Mouse (Mus musculus) forebrain, embryonic 15.5 days (tissue): ENCODE measurements around the gene Hilpda. TPM values are rescaled to one million over a fixed set of nuclear protein-coding genes. Genes with fewer than 3 reads are reported as not detected.

Experiments
- ATAC-seq: fragments of 200-750 bp; cut with Nextera tagmentation; replicated peaks from 2 replicates; pipeline ENCODE4 v1.8.0; 2017; ENCODE audit warnings: mild to moderate bottlenecking, moderate TSS enrichment, moderate library complexity
- H3K27ac ChIP-seq: fragments of 300-500 bp; sonication (generic); replicated peaks from 2 replicates; pipeline ENCODE4 v1.5.1; 2015; ENCODE audit warnings: mild to moderate bottlenecking, inconsistent platforms
- H3K27me3 ChIP-seq: fragments of 300-500 bp; sonication (generic); 2 replicates; pipeline ENCODE4 v1.6.1; 2015; ENCODE audit warnings: inconsistent platforms
- H3K36me3 ChIP-seq: fragments of 300-500 bp; sonication (generic); 2 replicates; pipeline ENCODE4 v1.6.1; 2015; ENCODE audit warnings: mild to moderate bottlenecking, inconsistent platforms
- H3K4me1 ChIP-seq: fragments of 300-500 bp; sonication (generic); 2 replicates; pipeline ENCODE4 v1.6.1; 2015; ENCODE audit warnings: inconsistent platforms
- H3K4me2 ChIP-seq: fragments of 300-500 bp; sonication (generic); replicated peaks from 2 replicates; pipeline ENCODE4 v1.6.1; 2015; ENCODE audit warnings: mild to moderate bottlenecking, inconsistent platforms
- H3K4me3 ChIP-seq: fragments of 300-500 bp; sonication (generic); 2 replicates; pipeline ENCODE4 v1.5.1; 2015; ENCODE audit warnings: mild to moderate bottlenecking, inconsistent platforms
- H3K9ac ChIP-seq: fragments of 300-500 bp; sonication (generic); replicated peaks from 2 replicates; pipeline ENCODE4 v1.6.1; 2015; ENCODE audit warnings: mild to moderate bottlenecking, inconsistent platforms
- H3K9me3 ChIP-seq: fragments of 300-500 bp; sonication (generic); 2 replicates; pipeline ENCODE4 v1.6.1; 2016; ENCODE audit warnings: inconsistent platforms
- WGBS: fragments of 180-500 bp; shearing (Covaris S2); methylation state at CpG from one replicate; pipeline ENCODE4 v1.1.7; 2015; ENCODE audit warnings: mixed read lengths; 5-methylcytosine and 5-hydroxymethylcytosine counted together
- polyA plus RNA-seq: library from polyadenylated mRNA; unstranded; fragments of >200 nt; fragmentation: Nextera tagmentation; extraction: Ambion mirVana; gene quantifications from 2 replicates; pipeline ENCODE4 v1.2.1, GENCODE M21; 2015

Gene Hilpda
- polyA plus RNA-seq, 1 experiment from 2014 or later, result 46.1 TPM

GRCm38 (mm10) chr6:29280671-29281070, 8.4 kb downstream of the Hilpda start:
- H3K9ac ChIP-seq, result no peak overlapping the region
- no peaks in the 10 kb centered on the region for H3K27me3 ChIP-seq
- H3K4me1 ChIP-seq, result no peaks in the 10 kb centered on the region
- H3K27ac ChIP-seq, result no peak overlapping the region
- H3K36me3 ChIP-seq, result no peaks in the 10 kb centered on the region
- no peak overlapping the region for H3K4me2 ChIP-seq
- no peaks in the 10 kb centered on the region for H3K9me3 ChIP-seq
- ATAC-seq, result no peak
- WGBS, result 19% methylated on average over 7 of the region's 7 CpGs
- no peak overlapping the region for H3K4me3 ChIP-seq

GRCm38 (mm10) chr6:29286870-29287269, 14.6 kb downstream of the Hilpda start:
- ATAC-seq, result no peak
- Histone ChIP-seq H3K4me2 (no peak overlapping the region), H3K9me3 (no peaks in the 10 kb centered on the region), H3K27me3 (no peaks in the 10 kb centered on the region), H3K4me3 (no peak overlapping the region), H3K27ac (no peak overlapping the region), H3K4me1 (no peaks in the 10 kb centered on the region), H3K9ac (no peak overlapping the region), H3K36me3 (no peaks in the 10 kb centered on the region)
- WGBS, result 71% methylated on average over 7 of the region's 7 CpGs

DNA sequence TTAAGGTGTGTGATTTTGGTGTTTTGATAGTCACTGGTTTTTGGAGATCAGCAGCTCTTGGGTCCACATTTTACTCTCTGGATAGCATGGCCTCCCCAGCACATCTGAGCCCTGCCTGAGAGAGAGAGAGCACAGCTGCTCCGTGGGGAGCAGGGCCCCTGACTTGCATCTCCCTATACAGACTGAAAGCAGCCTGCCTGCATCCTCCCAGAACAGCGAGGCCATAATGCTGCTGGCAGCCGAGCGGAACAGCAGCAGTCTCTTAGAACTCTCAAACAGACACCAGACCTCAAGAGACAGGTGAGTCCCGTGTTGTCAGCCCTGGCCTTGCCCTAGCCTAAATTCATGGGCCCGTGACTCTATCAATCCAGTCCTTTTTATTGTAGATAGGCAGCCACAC, 15.2 kb downstream of the Hilpda start:
- Histone ChIP-seq H3K4me2 (no peak overlapping the region), H3K4me3 (no peak overlapping the region), H3K9me3 (no peaks in the 10 kb centered on the region), H3K9ac (no peak overlapping the region), H3K27ac (no peak overlapping the region), H3K36me3 (no peaks in the 10 kb centered on the region), H3K4me1 (no peaks in the 10 kb centered on the region), H3K27me3 (no peaks in the 10 kb centered on the region)
- 28% methylated on average over 6 of the region's 6 CpGs for WGBS
- ATAC-seq, result no peak

GRCm38 (mm10) chr6:29287944-29288343, 15.7 kb downstream of the Hilpda start:
- Histone ChIP-seq H3K4me2 (no peak overlapping the region), H3K27me3 (no peaks in the 10 kb centered on the region), H3K9me3 (no peaks in the 10 kb centered on the region), H3K27ac (no peak overlapping the region), H3K4me1 (no peaks in the 10 kb centered on the region), H3K36me3 (no peaks in the 10 kb centered on the region), H3K9ac (no peak overlapping the region), H3K4me3 (no peak overlapping the region)
- WGBS, result 51% methylated on average over 5 of the region's 5 CpGs
- no peak for ATAC-seq

GRCm38 (mm10) chr6:29288651-29289050, 16.4 kb downstream of the Hilpda start:
- no peaks in the 10 kb centered on the region for H3K27me3 ChIP-seq
- no peaks in the 10 kb centered on the region for H3K9me3 ChIP-seq
- no peak overlapping the region for H3K27ac ChIP-seq
- no peak overlapping the region for H3K4me3 ChIP-seq
- no peak overlapping the region for H3K9ac ChIP-seq
- ATAC-seq, result no peak
- no peaks in the 10 kb centered on the region for H3K4me1 ChIP-seq
- no peak overlapping the region for H3K4me2 ChIP-seq
- H3K36me3 ChIP-seq, result no peaks in the 10 kb centered on the region
- WGBS, result 55% methylated on average over 6 of the region's 6 CpGs

GRCm38 (mm10) chr6:29299112-29299511, 26.8 kb downstream of the Hilpda start:
- Histone ChIP-seq H3K4me1 (no peaks in the 10 kb centered on the region), H3K9ac (no peak overlapping the region), H3K4me2 (no peak overlapping the region), H3K27ac (no peak overlapping the region), H3K9me3 (no peaks in the 10 kb centered on the region), H3K4me3 (no peak overlapping the region), H3K36me3 (no peaks in the 10 kb centered on the region), H3K27me3 (no peaks in the 10 kb centered on the region)
- 81% methylated on average over 2 of the region's 2 CpGs for WGBS
- no peak for ATAC-seq

GRCm38 (mm10) chr6:29303251-29303650, 31.0 kb downstream of the Hilpda start:
- Histone ChIP-seq H3K4me3 (no peak overlapping the region), H3K36me3 (no peaks in the 10 kb centered on the region), H3K9ac (no peak overlapping the region), H3K4me1 (no peaks in the 10 kb centered on the region), H3K4me2 (no peak overlapping the region), H3K27ac (no peak overlapping the region), H3K27me3 (no peaks in the 10 kb centered on the region), H3K9me3 (no peaks in the 10 kb centered on the region)
- no peak; the same call in 1 of the 2 replicates for ATAC-seq

GRCm38 (mm10) chr6:29303726-29304125, 31.4 kb downstream of the Hilpda start:
- H3K4me3 ChIP-seq, result no peak overlapping the region
- H3K9me3 ChIP-seq, result no peaks in the 10 kb centered on the region
- H3K27me3 ChIP-seq, result no peaks in the 10 kb centered on the region
- no peak overlapping the region for H3K27ac ChIP-seq
- H3K9ac ChIP-seq, result no peak overlapping the region
- no peaks in the 10 kb centered on the region for H3K36me3 ChIP-seq
- H3K4me2 ChIP-seq, result no peak overlapping the region
- WGBS, result 58% methylated on average over 5 of the region's 5 CpGs
- no peaks in the 10 kb centered on the region for H3K4me1 ChIP-seq
- no peak for ATAC-seq

GRCm38 (mm10) chr6:29305462-29305861, 33.2 kb downstream of the Hilpda start:
- no peaks in the 10 kb centered on the region for H3K9me3 ChIP-seq
- H3K9ac ChIP-seq, result no peak overlapping the region
- H3K27ac ChIP-seq, result no peak overlapping the region
- 93% methylated on average over 4 of the region's 4 CpGs for WGBS
- no peaks in the 10 kb centered on the region for H3K36me3 ChIP-seq
- H3K27me3 ChIP-seq, result no peaks in the 10 kb centered on the region
- ATAC-seq, result no peak
- H3K4me2 ChIP-seq, result no peak overlapping the region
- H3K4me1 ChIP-seq, result no peaks in the 10 kb centered on the region
- no peak overlapping the region for H3K4me3 ChIP-seq

DNA sequence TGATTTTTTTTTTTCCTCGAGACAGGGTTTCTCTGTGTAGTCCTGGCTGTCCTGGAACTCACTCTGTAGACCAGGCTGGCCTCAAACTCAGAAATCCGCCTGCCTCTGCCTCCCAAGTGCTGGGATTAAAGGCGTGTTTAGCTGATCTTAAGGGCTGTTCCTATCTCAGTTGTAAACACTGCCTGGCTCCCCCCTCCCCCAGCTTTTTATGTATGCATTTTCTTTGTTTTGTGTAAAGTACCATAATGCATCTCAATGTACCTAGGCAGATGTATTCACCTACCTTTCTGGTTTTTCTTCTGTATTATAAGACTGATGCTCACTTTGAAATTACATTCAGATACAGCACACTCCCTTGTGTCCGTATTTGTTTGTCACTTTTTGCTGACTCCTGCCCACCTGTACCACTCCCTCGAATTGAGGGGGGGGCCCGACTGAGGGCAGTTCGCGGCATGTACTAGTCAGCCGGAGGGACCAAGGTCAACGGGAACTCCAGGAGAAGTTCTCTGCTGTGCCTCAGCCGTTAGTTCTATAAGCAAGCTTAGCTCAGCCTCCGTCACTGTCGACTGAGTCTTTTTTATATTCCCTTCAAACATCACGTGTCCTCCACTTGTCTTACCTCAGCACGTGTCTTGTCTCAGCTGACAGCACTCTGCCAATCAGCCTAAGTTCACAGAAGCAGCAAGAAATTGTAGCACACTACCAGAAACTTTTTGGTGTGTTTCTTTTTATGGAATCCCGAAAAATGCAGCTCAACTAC, 36.7 kb downstream of the Hilpda start:
- no peaks in the 10 kb centered on the region for H3K36me3 ChIP-seq
- H3K4me1 ChIP-seq, result no peaks in the 10 kb centered on the region
- no peak overlapping the region for H3K9ac ChIP-seq
- no peak overlapping the region for H3K4me3 ChIP-seq
- H3K27ac ChIP-seq, result no peak overlapping the region
- no peaks in the 10 kb centered on the region for H3K9me3 ChIP-seq
- no peaks in the 10 kb centered on the region for H3K27me3 ChIP-seq
- no peak overlapping the region for H3K4me2 ChIP-seq
- no peak for ATAC-seq
- WGBS, result 89% methylated on average over 16 of the region's 16 CpGs

DNA sequence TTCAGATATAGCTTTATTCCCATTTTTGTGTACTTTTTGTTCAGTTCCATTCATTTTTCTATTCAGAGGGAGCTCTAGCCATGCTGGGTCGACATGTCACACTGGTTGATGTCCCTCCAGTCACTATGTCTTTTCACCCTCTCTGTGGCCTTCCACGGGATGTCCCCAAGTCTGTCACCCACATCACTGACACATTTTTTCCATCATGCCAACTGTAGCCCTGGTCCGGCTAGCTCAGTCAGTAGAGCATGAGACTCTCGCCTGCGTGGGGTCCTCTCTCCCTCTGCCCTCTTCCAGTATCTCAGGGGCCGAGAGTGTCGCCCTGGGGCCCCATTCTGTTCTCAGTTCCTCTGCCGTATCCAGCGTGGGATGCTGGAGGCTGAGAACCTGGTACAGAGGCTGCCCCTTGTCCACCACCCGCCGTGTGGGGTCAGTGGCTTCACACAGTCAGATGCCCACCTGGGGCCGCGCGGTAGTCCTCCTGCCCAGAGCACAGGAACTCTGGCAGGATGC, 41.5 kb downstream of the Hilpda start:
- no peaks in the 10 kb centered on the region for H3K9me3 ChIP-seq
- no peaks in the 10 kb centered on the region for H3K4me1 ChIP-seq
- no peak overlapping the region for H3K4me2 ChIP-seq
- no peak overlapping the region for H3K4me3 ChIP-seq
- no peak overlapping the region for H3K9ac ChIP-seq
- WGBS, result 73% methylated on average over 14 of the region's 14 CpGs
- no peaks in the 10 kb centered on the region for H3K36me3 ChIP-seq
- no peaks in the 10 kb centered on the region for H3K27me3 ChIP-seq
- ATAC-seq, result no peak
- no peak overlapping the region for H3K27ac ChIP-seq

DNA sequence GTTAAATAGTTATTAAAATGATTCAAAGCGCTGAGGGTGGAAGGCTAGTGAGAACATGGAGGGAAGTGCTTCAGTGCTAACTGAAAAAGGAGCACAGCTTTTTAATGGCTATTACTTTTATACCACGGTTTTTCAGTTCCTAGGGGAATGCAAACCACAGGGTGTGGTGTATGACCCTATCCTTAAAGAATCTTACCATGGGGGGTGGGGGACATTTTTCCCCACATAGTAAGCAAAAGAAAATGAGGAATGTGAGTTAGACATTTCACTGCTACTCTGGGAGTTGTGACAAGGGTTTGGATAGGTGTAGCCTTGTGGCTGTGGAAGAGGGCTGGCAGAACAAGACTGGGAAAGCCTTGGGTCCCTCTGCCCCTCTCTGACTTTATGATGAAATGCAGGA, 45.0 kb downstream of the Hilpda start:
- H3K4me1 ChIP-seq, result no peaks in the 10 kb centered on the region
- no peak overlapping the region for H3K4me3 ChIP-seq
- no peak for ATAC-seq
- no peak overlapping the region for H3K9ac ChIP-seq
- H3K9me3 ChIP-seq, result no peaks in the 10 kb centered on the region
- 75% methylated on average over 2 of the region's 2 CpGs for WGBS
- H3K27me3 ChIP-seq, result no peaks in the 10 kb centered on the region
- no peak overlapping the region for H3K27ac ChIP-seq
- H3K36me3 ChIP-seq, result no peaks in the 10 kb centered on the region
- H3K4me2 ChIP-seq, result no peak overlapping the region

GRCm38 (mm10) chr6:29317941-29318340, 45.7 kb downstream of the Hilpda start:
- 65% methylated on average over 3 of the region's 3 CpGs for WGBS
- no peak overlapping the region for H3K27ac ChIP-seq
- H3K4me2 ChIP-seq, result no peak overlapping the region
- H3K4me1 ChIP-seq, result no peaks in the 10 kb centered on the region
- H3K9ac ChIP-seq, result no peak overlapping the region
- H3K27me3 ChIP-seq, result no peaks in the 10 kb centered on the region
- no peaks in the 10 kb centered on the region for H3K9me3 ChIP-seq
- H3K36me3 ChIP-seq, result no peaks in the 10 kb centered on the region
- no peak for ATAC-seq
- H3K4me3 ChIP-seq, result no peak overlapping the region
